In the genomic region with DNA sequence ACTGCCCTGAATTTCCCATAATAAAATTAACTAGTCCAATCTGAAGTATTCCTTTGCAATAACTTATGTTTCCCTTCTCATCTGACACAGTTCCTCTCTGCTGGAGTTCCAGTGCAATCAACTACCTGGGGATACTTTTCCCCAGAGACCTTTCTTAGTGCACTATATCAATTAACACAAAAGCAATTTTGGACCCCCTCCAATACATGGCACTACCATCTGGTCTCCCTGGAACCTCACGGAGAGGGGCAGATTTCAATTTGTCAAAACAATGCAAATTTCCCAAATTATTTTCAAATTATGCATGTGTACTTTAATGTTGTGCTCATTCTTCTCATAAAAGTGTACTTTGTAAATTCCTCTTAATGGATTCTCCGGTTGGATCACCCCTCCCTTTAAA, we compare ENCODE assay signal across 28 mouse cellular contexts.
A peak's percentile ranks its signal among the peaks of the same experiment; 100 is the strongest.
DNase-seq lines count a peak whose midpoint lies in the region; ATAC-seq and TF ChIP-seq lines count a peak whose summit lies in the region.
"Had no signal": no experiment of that assay in that cellular context is flagged by ENCODE, and none has a peak within 500 bp of the region (broad histone marks: within the 10 kb centered on the region; RNA-seq: fewer than 3 reads in every experiment).

No protein-coding gene starts in this region.

- H3K36me3 ChIP-seq in hindbrain, postnatal 0 days (ENCODE audit: insufficient read depth, low read length) = no peaks in the 10 kb centered on the region
- H3K36me3 ChIP-seq in hindbrain, embryonic 11.5 days (ENCODE audit: control insufficient read depth, insufficient read depth, low read length) = no peaks in the 10 kb centered on the region
- no peaks in the 10 kb centered on the region for H3K36me3 ChIP-seq in midbrain, postnatal 0 days (ENCODE audit: insufficient read depth, low read length)
- H3K36me3 ChIP-seq in midbrain, embryonic 15.5 days (replicated peaks) = no peaks in the 10 kb centered on the region
- H3K36me3 ChIP-seq in forebrain, postnatal 0 days (ENCODE audit: insufficient read depth) = no peaks in the 10 kb centered on the region
- H3K36me3 ChIP-seq in heart, embryonic 11.5 days (ENCODE audit: control insufficient read depth, insufficient read depth, low read length) = no peaks in the 10 kb centered on the region
- H3K36me3 ChIP-seq: embryonic facial prominence, embryonic 13.5 days; G1E; heart, embryonic 10.5 days; hindbrain, embryonic 13.5 days; limb, embryonic 13.5 days; lung, embryonic 15.5 days; stomach, embryonic 15.5 days had no signal

- no peak for TF ChIP-seq CTCF in hindbrain, postnatal 0 days (IDR thresholded peaks at IDR 0.05; ENCODE audit: low read depth)
- no peak for TF ChIP-seq CTCF in midbrain, postnatal 0 days (IDR thresholded peaks at IDR 0.05)
- no peak for TF ChIP-seq CTCF in forebrain, postnatal 0 days (IDR thresholded peaks at IDR 0.05; ENCODE audit: low read depth)

- no peak for ATAC-seq in cerebellum, adult (ENCODE audit: insufficient number of reproducible peaks, low FRiP score, low TSS enrichment)
- no peak for ATAC-seq in hindbrain, postnatal 0 days
- no peak for ATAC-seq in hindbrain, embryonic 11.5 days (ENCODE audit: low FRiP score)
- ATAC-seq in midbrain, postnatal 0 days (ENCODE audit: low FRiP score) = no peak
- ATAC-seq in midbrain, embryonic 15.5 days (replicated peaks) = no peak
- ATAC-seq in forebrain, postnatal 0 days = peak; percentile 45; the same call in 1 of the 2 replicates
- no peak for ATAC-seq in heart, embryonic 11.5 days (replicated peaks; ENCODE audit: insufficient number of reproducible peaks, low FRiP score, low TSS enrichment)
- ATAC-seq: intestine, postnatal 0 days had no signal

- peak; percentile 65 to 71 for DNase-seq in cerebellum, postnatal 10 days
- peak; percentile 46 for DNase-seq in hindbrain, postnatal 0 days (ENCODE audit: low spot score)
- no peak for DNase-seq in hindbrain, embryonic 11.5 days (ENCODE audit: low spot score)
- peak; percentile 17 for DNase-seq in midbrain, postnatal 0 days (ENCODE audit: low spot score)
- DNase-seq in forebrain, postnatal 0 days = peak; percentile 67
- DNase-seq: adrenal gland, adult 8-10 months; embryo, embryonic 11 days; gastrocnemius, postnatal 25 days; heart, adult 11 months; heart, postnatal 36 days; kidney, adult 9 months; kidney, postnatal 14 days; retina, postnatal 1 day; right cerebral cortex, postnatal 25 days had no signal

- no peak overlapping the region for H3K4me2 ChIP-seq in hindbrain, postnatal 0 days (ENCODE audit: low read depth, low read length)
- no peak overlapping the region for H3K4me2 ChIP-seq in hindbrain, embryonic 11.5 days (replicated peaks; ENCODE audit: low read depth, low read length)
- no peak overlapping the region for H3K4me2 ChIP-seq in midbrain, postnatal 0 days (ENCODE audit: low read depth, low read length, poor library complexity, severe bottlenecking)
- H3K4me2 ChIP-seq in midbrain, embryonic 15.5 days = no peak overlapping the region
- H3K4me2 ChIP-seq in forebrain, postnatal 0 days (ENCODE audit: low read depth) = no peak overlapping the region
- H3K4me2 ChIP-seq in heart, embryonic 11.5 days = no peak overlapping the region
- H3K4me2 ChIP-seq: embryonic facial prominence, embryonic 13.5 days; hindbrain, embryonic 13.5 days; limb, embryonic 13.5 days; liver, embryonic 11.5 days; lung, embryonic 15.5 days; midbrain, embryonic 11.5 days; stomach, embryonic 15.5 days had no signal

- H3K4me1 ChIP-seq in hindbrain, postnatal 0 days (ENCODE audit: insufficient read depth, low read length) = no peaks in the 10 kb centered on the region
- H3K4me1 ChIP-seq in hindbrain, embryonic 11.5 days (replicated peaks; ENCODE audit: control insufficient read depth, insufficient read depth, low read length) = no peaks in the 10 kb centered on the region
- no peaks in the 10 kb centered on the region for H3K4me1 ChIP-seq in midbrain, postnatal 0 days (ENCODE audit: insufficient read depth, low read length)
- H3K4me1 ChIP-seq in midbrain, embryonic 15.5 days = no peaks in the 10 kb centered on the region
- H3K4me1 ChIP-seq in forebrain, postnatal 0 days (ENCODE audit: insufficient read depth) = no peaks in the 10 kb centered on the region
- H3K4me1 ChIP-seq in heart, embryonic 11.5 days (ENCODE audit: control insufficient read depth, insufficient read depth, low read length) = no peaks in the 10 kb centered on the region
- H3K4me1 ChIP-seq: embryonic facial prominence, embryonic 13.5 days; heart, embryonic 10.5 days; lung, embryonic 15.5 days; stomach, embryonic 15.5 days had no signal

- WGBS in hindbrain, postnatal 0 days = 65% methylated on average over 2 of the region's 2 CpGs
- 83% methylated on average over 2 of the region's 2 CpGs for WGBS in hindbrain, embryonic 11.5 days
- WGBS in midbrain, postnatal 0 days = 75% methylated on average over 2 of the region's 2 CpGs
- 76% methylated on average over 2 of the region's 2 CpGs for WGBS in midbrain, embryonic 15.5 days
- 24% methylated on average over 2 of the region's 2 CpGs for WGBS in forebrain, postnatal 0 days
- WGBS in heart, embryonic 11.5 days (ENCODE audit: insufficient replicate concordance) = 89% methylated on average over 2 of the region's 2 CpGs

- no peaks in the 10 kb centered on the region for H3K27me3 ChIP-seq in hindbrain, postnatal 0 days (ENCODE audit: insufficient read depth, low read length)
- H3K27me3 ChIP-seq in hindbrain, embryonic 11.5 days (ENCODE audit: control insufficient read depth, insufficient read depth, low read length) = no peaks in the 10 kb centered on the region
- no peaks in the 10 kb centered on the region for H3K27me3 ChIP-seq in midbrain, postnatal 0 days (ENCODE audit: insufficient read depth, low read length)
- no peaks in the 10 kb centered on the region for H3K27me3 ChIP-seq in midbrain, embryonic 15.5 days (replicated peaks)
- H3K27me3 ChIP-seq in forebrain, postnatal 0 days (ENCODE audit: insufficient read depth, low read length) = no peaks in the 10 kb centered on the region
- H3K27me3 ChIP-seq in heart, embryonic 11.5 days (ENCODE audit: control insufficient read depth, insufficient read depth, low read length) = no peaks in the 10 kb centered on the region
- H3K27me3 ChIP-seq: embryonic facial prominence, embryonic 13.5 days; hindbrain, embryonic 13.5 days; limb, embryonic 13.5 days; lung, embryonic 15.5 days; stomach, embryonic 15.5 days had no signal

- H3K4me3 ChIP-seq in hindbrain, postnatal 0 days (ENCODE audit: low read length) = no peak overlapping the region
- H3K4me3 ChIP-seq in hindbrain, embryonic 11.5 days (ENCODE audit: low read depth, low read length) = no peak overlapping the region
- no peak overlapping the region for H3K4me3 ChIP-seq in midbrain, postnatal 0 days (ENCODE audit: low read depth, low read length)
- H3K4me3 ChIP-seq in midbrain, embryonic 15.5 days = no peak overlapping the region
- no peak overlapping the region for H3K4me3 ChIP-seq in forebrain, postnatal 0 days (ENCODE audit: low read depth, low read length)
- H3K4me3 ChIP-seq in heart, embryonic 11.5 days (ENCODE audit: low read depth, low read length) = no peak overlapping the region
- H3K4me3 ChIP-seq: embryonic facial prominence, embryonic 13.5 days; erythroblast, embryonic 14.5 days; heart, embryonic 10.5 days; hindbrain, embryonic 13.5 days; limb, embryonic 13.5 days; lung, embryonic 15.5 days; stomach, embryonic 15.5 days had no signal

- no peak overlapping the region for H3K9ac ChIP-seq in hindbrain, postnatal 0 days (replicated peaks; ENCODE audit: low read length)
- H3K9ac ChIP-seq in hindbrain, embryonic 11.5 days (ENCODE audit: low read depth, low read length) = no peak overlapping the region
- no peak overlapping the region for H3K9ac ChIP-seq in midbrain, postnatal 0 days (replicated peaks; ENCODE audit: low read length, poor library complexity, severe bottlenecking)
- H3K9ac ChIP-seq in midbrain, embryonic 15.5 days = no peak overlapping the region
- H3K9ac ChIP-seq in forebrain, postnatal 0 days = no peak overlapping the region
- no peak overlapping the region for H3K9ac ChIP-seq in heart, embryonic 11.5 days (ENCODE audit: low read depth, low read length)
- H3K9ac ChIP-seq: embryonic facial prominence, embryonic 13.5 days; hindbrain, embryonic 13.5 days; limb, embryonic 13.5 days; lung, embryonic 15.5 days; stomach, embryonic 15.5 days had no signal

- no peak overlapping the region for H3K27ac ChIP-seq in hindbrain, postnatal 0 days
- H3K27ac ChIP-seq in hindbrain, embryonic 11.5 days (ENCODE audit: low read depth, low read length) = no peak overlapping the region
- no peak overlapping the region for H3K27ac ChIP-seq in midbrain, postnatal 0 days (ENCODE audit: low read depth, low read length)
- H3K27ac ChIP-seq in midbrain, embryonic 15.5 days = no peak overlapping the region
- H3K27ac ChIP-seq in forebrain, postnatal 0 days (ENCODE audit: low read depth, low read length) = no peak overlapping the region
- H3K27ac ChIP-seq in heart, embryonic 11.5 days (ENCODE audit: low read depth, low read length) = no peak overlapping the region
- H3K27ac ChIP-seq: embryonic facial prominence, embryonic 13.5 days; heart, embryonic 10.5 days; hindbrain, embryonic 13.5 days; limb, embryonic 13.5 days; lung, embryonic 15.5 days; stomach, embryonic 15.5 days had no signal

- H3K9me3 ChIP-seq in hindbrain, postnatal 0 days (ENCODE audit: low read length) = no peaks in the 10 kb centered on the region
- no peaks in the 10 kb centered on the region for H3K9me3 ChIP-seq in hindbrain, embryonic 11.5 days (ENCODE audit: control insufficient read depth, low read length)
- H3K9me3 ChIP-seq in midbrain, postnatal 0 days (ENCODE audit: low read length) = no peaks in the 10 kb centered on the region
- H3K9me3 ChIP-seq in midbrain, embryonic 15.5 days = no peaks in the 10 kb centered on the region
- no peaks in the 10 kb centered on the region for H3K9me3 ChIP-seq in forebrain, postnatal 0 days (ENCODE audit: low read length)
- H3K9me3 ChIP-seq in heart, embryonic 11.5 days (replicated peaks; ENCODE audit: control insufficient read depth, low read length) = no peaks in the 10 kb centered on the region
- H3K9me3 ChIP-seq: embryonic facial prominence, embryonic 13.5 days; G1E; heart, embryonic 10.5 days; hindbrain, embryonic 13.5 days; limb, embryonic 13.5 days; lung, embryonic 15.5 days; stomach, embryonic 15.5 days had no signal
